Mouse (Mus musculus): ENCODE measurements around the gene Gas6.

Gas6 gene

DNA sequence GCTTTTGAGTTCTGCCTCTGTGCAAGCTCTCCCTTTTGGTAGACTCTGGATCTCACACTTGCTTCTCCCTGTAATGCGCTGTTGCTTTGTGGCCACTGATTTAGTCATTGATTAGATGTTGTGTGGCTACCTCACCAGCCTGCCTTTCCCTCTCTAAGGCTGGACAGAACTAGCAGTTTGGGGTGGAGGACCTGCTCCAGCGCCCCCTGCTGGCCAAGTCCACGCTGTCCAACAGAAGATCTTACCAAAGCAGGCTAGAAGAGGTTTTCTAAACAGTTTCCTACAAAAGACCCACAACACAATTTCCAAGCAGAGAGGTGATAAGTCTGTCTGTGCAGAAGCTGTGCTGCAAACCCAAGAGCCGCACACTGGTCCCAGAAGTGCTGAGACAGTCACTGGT lies 32.4 kb downstream of the Gas6 start:
- in situ Hi-C loops (cut with MboI, MseI) = loop anchor here (5.0 kb wide), 1 partner anchor 50 kb away; no protein-coding TSS in a partner anchor

DNA sequence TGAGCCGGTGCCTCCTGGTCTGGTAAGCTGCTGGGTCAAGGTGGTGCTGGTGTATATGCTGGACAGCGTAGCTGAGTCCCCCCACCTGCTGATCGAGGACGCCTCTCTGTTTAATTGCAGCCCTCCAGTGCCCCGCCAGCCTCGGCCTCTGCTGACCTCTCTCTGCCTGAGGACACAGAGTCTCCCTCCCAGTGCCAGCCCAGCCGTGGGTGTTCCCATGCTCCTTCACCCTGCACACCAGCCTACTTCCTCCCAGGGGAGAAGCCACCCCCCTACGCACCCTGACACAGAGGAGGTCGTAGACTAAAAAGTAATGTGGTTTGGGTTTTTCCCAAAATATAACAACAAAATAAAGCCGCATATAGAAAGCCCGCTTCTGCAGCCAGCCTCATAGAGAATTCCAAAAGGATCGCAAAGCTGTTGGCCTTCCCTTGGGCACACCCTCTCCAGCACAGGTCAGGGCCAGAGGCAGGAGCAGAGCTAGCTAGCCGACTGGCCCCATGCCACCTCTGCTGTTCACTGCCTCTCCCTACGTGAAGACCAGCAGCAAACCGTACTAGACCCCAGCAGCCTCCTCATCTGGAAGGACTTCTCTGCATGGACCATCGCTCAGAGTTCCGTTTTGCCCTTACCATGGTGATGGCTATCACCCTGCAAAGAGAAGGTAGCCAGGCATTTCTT lies 33.1 kb downstream of the Gas6 start:
- in situ Hi-C loops (cut with MboI, MseI) = loop anchor here (5.0 kb wide), 1 partner anchor 49 kb away; no protein-coding TSS in a partner anchor

DNA sequence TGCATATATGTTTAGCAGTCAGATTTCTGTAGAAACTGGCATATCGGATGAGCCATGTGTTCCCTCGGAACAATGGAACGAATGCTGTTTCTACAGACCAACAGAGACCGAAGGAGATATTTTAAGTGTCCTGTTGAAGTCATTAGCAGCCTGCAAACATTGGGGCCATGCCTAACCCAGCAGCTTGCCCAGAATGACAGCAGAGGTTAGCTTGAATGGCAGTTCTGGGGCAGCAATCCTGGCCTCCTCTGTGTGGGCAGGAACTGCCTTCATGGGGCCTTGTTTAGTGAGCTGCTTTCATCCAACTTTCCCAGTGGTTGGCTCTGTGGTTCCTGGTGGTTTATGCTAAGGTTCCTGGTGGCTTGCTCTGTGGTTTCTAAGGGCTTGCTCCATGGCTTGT lies 34.9 kb downstream of the Gas6 start:
- in situ Hi-C loops (cut with MboI, MseI) = loop anchor here (10.0 kb wide), 1 partner anchor 285 kb away; no protein-coding TSS in a partner anchor

GRCm38 (mm10) chr8:13455295-13455694 lies 39.0 kb downstream of the Gas6 start:
- in situ Hi-C loops (cut with MboI, MseI) = loop anchor here (10.0 kb wide), 1 partner anchor 290 kb away; no protein-coding TSS in a partner anchor

- in situ Hi-C loops (cut with MboI, MseI) = loop anchor here (10.0 kb wide), 1 partner anchor 290 kb away; no protein-coding TSS in a partner anchor
Observed at GRCm38 (mm10) chr8:13454341-13455113, 39.8 kb downstream of the Gas6 start.

DNA sequence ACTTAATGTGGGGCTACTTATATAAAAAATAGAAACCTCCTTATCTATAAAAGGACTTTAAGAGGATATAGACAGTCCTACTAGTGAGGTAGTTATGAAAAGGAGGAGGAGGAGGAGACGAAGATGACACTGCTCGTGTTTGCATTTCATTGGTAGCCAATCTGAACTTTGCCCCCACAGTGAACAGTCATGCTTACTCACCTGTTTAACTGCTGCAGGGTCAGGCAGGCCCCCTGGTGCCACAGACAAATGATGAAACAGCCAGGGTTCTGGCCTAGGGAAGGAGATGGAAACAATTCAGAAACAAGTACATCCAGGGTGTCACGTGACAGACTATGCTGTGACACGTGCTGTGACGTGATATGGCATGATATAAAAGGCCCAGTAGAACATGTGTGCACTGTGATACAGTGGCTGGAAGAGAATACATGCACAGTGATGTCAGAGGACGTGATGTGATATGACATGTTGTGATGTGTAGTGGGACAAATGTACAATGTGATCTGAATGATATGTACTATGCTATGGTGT lies 42.5 kb downstream of the Gas6 start:
- in situ Hi-C loops (cut with MboI, MseI) = loop anchor here (10.0 kb wide), 1 partner anchor 293 kb away; no protein-coding TSS in a partner anchor

- in situ Hi-C loops (cut with MboI, MseI) = no loop called here
Observed at GRCm38 (mm10) chr8:13448145-13448544, 46.1 kb downstream of the Gas6 start.

DNA sequence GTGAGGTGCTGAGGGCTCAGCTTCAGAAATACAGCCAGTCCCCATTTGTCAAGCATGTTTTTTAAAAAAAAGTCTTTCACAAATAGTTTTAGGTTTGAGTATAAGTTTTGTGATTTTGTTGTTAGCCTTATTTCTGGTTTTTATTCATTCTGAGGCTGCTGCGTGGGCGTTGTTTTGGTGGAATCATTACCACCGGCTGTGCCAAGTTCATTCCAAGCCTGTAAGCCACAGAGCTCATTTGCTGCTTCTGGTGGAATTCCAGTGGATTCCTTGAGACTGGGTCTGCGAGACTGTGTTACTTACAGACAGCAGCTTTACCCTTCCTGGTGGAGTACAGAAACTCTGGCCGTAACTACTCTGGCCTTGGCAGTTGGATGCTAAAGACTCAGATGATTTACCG lies 47.8 kb downstream of the Gas6 start:
- in situ Hi-C loops (cut with MboI, MseI) = no loop called here

DNA sequence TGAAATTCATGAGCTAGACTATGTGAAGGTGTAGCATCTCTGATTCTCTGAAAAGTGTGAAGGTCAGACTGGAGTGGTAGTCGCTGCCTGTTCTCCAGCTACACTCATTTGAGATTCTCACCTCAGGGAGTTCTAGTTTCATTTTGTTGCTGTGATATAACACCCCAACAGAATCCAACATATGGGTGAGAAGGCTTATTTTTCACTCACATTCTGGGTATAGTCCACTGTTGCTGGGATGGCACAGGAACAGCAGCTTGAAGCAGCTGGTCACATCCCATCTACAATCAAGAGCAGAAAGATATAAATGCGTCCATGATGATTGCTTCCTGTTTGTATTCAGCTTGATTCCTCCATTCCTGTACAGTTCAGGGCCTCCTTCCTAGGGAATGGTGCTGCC lies 52.1 kb downstream of the Gas6 start:
- in situ Hi-C loops (cut with MboI, MseI) = no loop called here

DNA sequence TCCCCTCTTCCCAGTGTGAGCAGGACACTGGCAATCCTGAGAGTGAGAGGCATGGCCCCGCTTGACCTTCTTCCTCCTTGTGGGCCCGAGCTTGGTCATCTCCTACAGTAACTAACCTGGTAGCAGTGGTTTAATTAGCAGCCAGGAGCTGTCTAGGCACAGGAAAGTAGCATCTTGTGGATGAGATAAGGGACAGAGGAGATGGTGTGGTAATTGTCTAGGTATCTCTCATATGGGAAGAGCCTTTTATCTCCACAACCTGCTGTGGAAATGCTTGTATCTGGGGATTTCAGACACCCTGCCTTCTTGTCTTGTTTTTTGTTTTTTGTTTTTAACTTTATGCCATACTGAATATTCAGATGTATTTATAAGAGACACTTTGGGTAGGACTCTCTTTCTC lies 56.8 kb downstream of the Gas6 start:
- in situ Hi-C loops (cut with MboI, MseI) = no loop called here

DNA sequence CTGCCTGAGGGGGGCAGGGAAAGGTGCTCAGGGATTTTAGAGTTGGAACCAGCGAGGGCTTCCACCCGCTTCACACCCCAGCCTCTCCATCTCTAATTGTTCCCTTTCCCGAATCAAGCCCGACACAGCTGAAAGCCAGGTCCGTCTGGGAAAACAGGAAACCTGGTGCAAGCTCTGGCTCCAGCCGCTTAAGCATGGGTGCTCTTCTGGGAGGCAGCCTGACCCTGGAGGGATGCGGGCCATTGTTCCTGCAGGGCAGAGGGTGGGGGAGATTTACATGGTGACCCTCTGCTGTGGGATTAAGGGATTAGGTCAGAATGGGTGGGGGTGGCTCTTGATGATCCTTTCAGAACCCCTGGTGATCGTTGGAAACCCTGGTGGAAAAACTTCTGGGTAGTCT lies 58.2 kb downstream of the Gas6 start:
- in situ Hi-C loops (cut with MboI, MseI) = no loop called here

- in situ Hi-C loops (cut with MboI, MseI) = no loop called here
Observed at GRCm38 (mm10) chr8:13434889-13435288, 59.4 kb downstream of the Gas6 start, which contains the start of gene Tmem255b. TSS of gene Tmem255b (plus strand) at chr8:13435189.

DNA sequence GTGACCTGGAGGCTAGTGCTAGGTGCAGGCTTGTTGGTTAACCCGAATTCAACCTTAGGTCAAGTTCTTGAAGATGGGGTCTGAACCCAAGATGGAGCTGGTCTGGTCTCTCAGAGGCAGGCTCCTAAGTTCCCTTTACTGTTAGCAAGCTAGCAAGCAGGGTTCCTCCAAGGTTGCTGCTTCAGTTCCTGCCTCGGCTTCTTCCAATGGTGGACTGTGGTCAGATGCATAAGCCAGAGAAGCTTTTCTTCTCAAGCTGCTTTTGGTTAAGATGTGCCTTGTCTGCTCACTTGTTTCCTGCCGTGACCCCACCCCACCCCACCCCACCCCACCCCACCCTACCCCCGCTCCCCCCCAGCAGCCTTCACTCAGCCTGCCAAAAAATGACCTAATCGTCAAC lies 61.2 kb downstream of the Gas6 start:
- in situ Hi-C loops (cut with MboI, MseI) = no loop called here

- in situ Hi-C loops (cut with MboI, MseI) = no loop called here
Observed at GRCm38 (mm10) chr8:13430866-13431265, 63.4 kb downstream of the Gas6 start.

GRCm38 (mm10) chr8:13430412-13430811 lies 63.9 kb downstream of the Gas6 start:
- in situ Hi-C loops (cut with MboI, MseI) = no loop called here

GRCm38 (mm10) chr8:13428156-13428555 lies 66.1 kb downstream of the Gas6 start:
- in situ Hi-C loops (cut with MboI, MseI) = no loop called here

- in situ Hi-C loops (cut with MboI, MseI) = no loop called here
Observed at GRCm38 (mm10) chr8:13427351-13427750, 66.9 kb downstream of the Gas6 start.

- in situ Hi-C loops (cut with MboI, MseI) = no loop called here
Observed at GRCm38 (mm10) chr8:13420970-13421369, 73.3 kb downstream of the Gas6 start.

DNA sequence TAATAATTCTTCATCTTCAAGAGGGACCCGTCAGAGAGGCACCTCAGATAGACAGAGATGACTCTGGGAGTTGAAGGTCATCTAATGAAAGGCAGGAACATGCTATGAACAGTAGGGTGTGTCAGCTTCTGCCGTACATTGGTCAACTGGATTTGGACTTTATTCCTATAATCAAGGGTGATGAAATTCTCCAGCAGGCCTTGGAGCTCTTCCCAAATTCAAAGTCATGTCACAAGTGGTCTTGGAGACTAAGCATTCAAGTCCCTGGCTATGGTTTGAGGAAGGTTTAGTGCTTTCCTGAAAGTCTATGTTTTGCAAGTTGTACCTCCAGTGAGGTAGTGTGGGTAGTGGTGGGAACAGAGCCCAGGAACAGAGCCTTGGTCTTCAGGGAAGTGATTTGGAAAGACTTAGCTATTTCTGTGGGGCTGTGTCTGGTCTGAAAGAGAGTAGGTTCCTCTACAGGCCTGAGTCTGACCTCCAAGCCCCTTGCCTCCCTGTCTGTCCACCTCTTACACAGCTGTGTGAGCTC lies 75.1 kb downstream of the Gas6 start:
- in situ Hi-C loops (cut with MboI, MseI) = no loop called here

- in situ Hi-C loops (cut with MboI, MseI) = no loop called here
Observed at GRCm38 (mm10) chr8:13415879-13416278, 78.4 kb downstream of the Gas6 start.

All from T-helper 2 cell (primary cell).